In genomic region chr12:5764445-5765170, GRCm38 (mm10) we compare ENCODE assay signal across 21 mouse cellular contexts.
DNase-seq lines count a peak whose midpoint lies in the region; ATAC-seq and TF ChIP-seq lines count a peak whose summit lies in the region.
"Had no signal": no experiment of that assay in that cellular context is flagged by ENCODE, and none has a peak within 500 bp of the region (broad histone marks: within the 10 kb centered on the region; RNA-seq: fewer than 3 reads in every experiment).

No protein-coding gene starts in this region.

- no peaks in the 10 kb centered on the region for H3K36me3 ChIP-seq in limb, embryonic 14.5 days (ENCODE audit: control insufficient read depth, insufficient read depth, low read length)
- H3K36me3 ChIP-seq in limb, embryonic 10.5 days = no peaks in the 10 kb centered on the region
- H3K36me3 ChIP-seq in forebrain, embryonic 16.5 days (ENCODE audit: control insufficient read depth, insufficient read depth) = no peaks in the 10 kb centered on the region
- H3K36me3 ChIP-seq in midbrain, embryonic 12.5 days = no peaks in the 10 kb centered on the region
- H3K36me3 ChIP-seq: embryonic facial prominence, embryonic 13.5 days; heart, embryonic 10.5 days; intestine, embryonic 15.5 days; kidney, embryonic 15.5 days; neural tube, embryonic 12.5 days had no signal

- peak; percentile 24 for DNase-seq in limb, embryonic 14.5 days (ENCODE audit: low spot score)
- no peak for DNase-seq in limb, embryonic 10.5 days (ENCODE audit: low spot score)
- no peak for DNase-seq in layer of hippocampus, postnatal 25 days (ENCODE audit: extremely low spot score in 1 of 2, low spot score in 1 of 2)
- no peak for DNase-seq in neural tube, embryonic 10.5 days (ENCODE audit: extremely low spot score, low spot score)
- no peak for DNase-seq in ovary, postnatal 10 days (ENCODE audit: low spot score)
- DNase-seq: adrenal gland, postnatal 14 days; B cell, adult 2 months; cerebellum, adult 18-20 months; gastrocnemius, postnatal 10 days; heart, postnatal 14 days; lung, adult 2 months; lung, postnatal 36 days; right cerebral cortex, postnatal 4 days had no signal

- no peak for ATAC-seq in limb, embryonic 14.5 days (ENCODE audit: low FRiP score, low read depth)
- peak; percentile 95 for ATAC-seq in forebrain, embryonic 16.5 days
- peak; percentile 88 for ATAC-seq in midbrain, embryonic 12.5 days (ENCODE audit: low FRiP score, low read depth)
- ATAC-seq: intestine, embryonic 15.5 days had no signal

- H3K9ac ChIP-seq in limb, embryonic 14.5 days (ENCODE audit: low read depth, low read length, severe bottlenecking) = no peak overlapping the region
- H3K9ac ChIP-seq in forebrain, embryonic 16.5 days (replicated peaks; ENCODE audit: low read depth, low read length) = no peak overlapping the region
- H3K9ac ChIP-seq in midbrain, embryonic 12.5 days (replicated peaks) = no peak overlapping the region
- H3K9ac ChIP-seq: embryonic facial prominence, embryonic 13.5 days; intestine, embryonic 15.5 days; kidney, embryonic 15.5 days; neural tube, embryonic 12.5 days had no signal

- H3K4me1 ChIP-seq in limb, embryonic 14.5 days (ENCODE audit: control insufficient read depth, insufficient read depth, low read length) = no peaks in the 10 kb centered on the region
- H3K4me1 ChIP-seq in limb, embryonic 10.5 days = peaks cover 3% of the 10 kb centered on the region; the same call in 1 of the 2 replicates
- peaks cover 16% of the 10 kb centered on the region for H3K4me1 ChIP-seq in forebrain, embryonic 16.5 days (replicated peaks; ENCODE audit: control insufficient read depth, insufficient read depth, low read length)
- peaks cover 17% of the 10 kb centered on the region for H3K4me1 ChIP-seq in midbrain, embryonic 12.5 days
- H3K4me1 ChIP-seq: heart, embryonic 10.5 days; intestine, embryonic 15.5 days; kidney, embryonic 15.5 days had no signal

- no peaks in the 10 kb centered on the region for H3K27me3 ChIP-seq in limb, embryonic 14.5 days (ENCODE audit: control insufficient read depth, insufficient read depth, low read length)
- no peaks in the 10 kb centered on the region for H3K27me3 ChIP-seq in limb, embryonic 10.5 days (ENCODE audit: low read depth, poor library complexity, severe bottlenecking)
- H3K27me3 ChIP-seq in forebrain, embryonic 16.5 days (replicated peaks; ENCODE audit: control insufficient read depth, insufficient read depth, low read length) = no peaks in the 10 kb centered on the region
- H3K27me3 ChIP-seq in midbrain, embryonic 12.5 days = no peaks in the 10 kb centered on the region
- H3K27me3 ChIP-seq: intestine, embryonic 15.5 days; kidney, embryonic 15.5 days; neural tube, embryonic 12.5 days had no signal

- no peak overlapping the region for H3K4me2 ChIP-seq in limb, embryonic 14.5 days (replicated peaks; ENCODE audit: low read depth, low read length, severe bottlenecking)
- peak overlapping the region; percentile 4; the same call in 1 of the 2 replicates for H3K4me2 ChIP-seq in forebrain, embryonic 16.5 days (ENCODE audit: low read length)
- no peak overlapping the region for H3K4me2 ChIP-seq in midbrain, embryonic 12.5 days (replicated peaks)
- H3K4me2 ChIP-seq: embryonic facial prominence, embryonic 13.5 days; intestine, embryonic 15.5 days; kidney, embryonic 15.5 days; liver, embryonic 11.5 days; neural tube, embryonic 12.5 days had no signal

- no peak for TF ChIP-seq POLR2A in limb, embryonic 14.5 days (IDR thresholded peaks at IDR 0.05; ENCODE audit: borderline replicate concordance, extremely low read depth, insufficient read depth, insufficient read length)

- WGBS in limb, embryonic 14.5 days = 54% methylated on average over 6 of the region's 6 CpGs
- WGBS in limb, embryonic 10.5 days = 63% methylated on average over 6 of the region's 6 CpGs
- 11% methylated on average over 6 of the region's 6 CpGs for WGBS in forebrain, embryonic 16.5 days
- 42% methylated on average over 6 of the region's 6 CpGs for WGBS in midbrain, embryonic 12.5 days

- no peak overlapping the region for H3K27ac ChIP-seq in limb, embryonic 14.5 days (replicated peaks; ENCODE audit: low read depth, low read length)
- no peak overlapping the region for H3K27ac ChIP-seq in limb, embryonic 10.5 days
- peak overlapping the region; percentile 14; the same call in 1 of the 2 replicates for H3K27ac ChIP-seq in forebrain, embryonic 16.5 days (ENCODE audit: low read length)
- no peak overlapping the region for H3K27ac ChIP-seq in midbrain, embryonic 12.5 days (replicated peaks)
- H3K27ac ChIP-seq: embryonic facial prominence, embryonic 13.5 days; heart, embryonic 10.5 days; intestine, embryonic 15.5 days; kidney, embryonic 15.5 days; neural tube, embryonic 12.5 days had no signal

- H3K9me3 ChIP-seq in limb, embryonic 14.5 days (ENCODE audit: control insufficient read depth, low read length) = no peaks in the 10 kb centered on the region
- no peaks in the 10 kb centered on the region for H3K9me3 ChIP-seq in limb, embryonic 10.5 days (replicated peaks)
- no peaks in the 10 kb centered on the region for H3K9me3 ChIP-seq in forebrain, embryonic 16.5 days (ENCODE audit: control insufficient read depth, low read length)
- H3K9me3 ChIP-seq in midbrain, embryonic 12.5 days = no peaks in the 10 kb centered on the region
- H3K9me3 ChIP-seq: embryonic facial prominence, embryonic 13.5 days; heart, embryonic 10.5 days; intestine, embryonic 15.5 days; kidney, embryonic 15.5 days; neural tube, embryonic 12.5 days had no signal

- no peak overlapping the region for H3K4me3 ChIP-seq in limb, embryonic 14.5 days (replicated peaks; ENCODE audit: low read length)
- H3K4me3 ChIP-seq in limb, embryonic 10.5 days = no peak overlapping the region
- H3K4me3 ChIP-seq in forebrain, embryonic 16.5 days (replicated peaks; ENCODE audit: low read length) = no peak overlapping the region
- no peak overlapping the region for H3K4me3 ChIP-seq in midbrain, embryonic 12.5 days
- H3K4me3 ChIP-seq: embryonic facial prominence, embryonic 13.5 days; heart, embryonic 10.5 days; intestine, embryonic 15.5 days; kidney, embryonic 15.5 days; neural tube, embryonic 12.5 days had no signal
